Mouse (Mus musculus): ENCODE measurements around the gene Atf3. TPM values are rescaled to one million over a fixed set of nuclear protein-coding genes. Genes with fewer than 3 reads are reported as not detected.
A peak's percentile ranks its signal among the peaks of the same experiment; 100 is the strongest.

Gene Atf3
- polyA plus RNA-seq, 1 experiment, result 1.6 TPM

GRCm38 (mm10) chr1:191234837-191235236 lies 17.0 kb upstream of the Atf3 start:
- TF ChIP-seq POLR2A (IDR thresholded peaks at IDR 0.05; ENCODE audit: low read depth, low read length), result no peak
- DNase-seq (ENCODE audit: low read depth in 1 of 2, low spot score in 2 of 2), result no peak
- Histone ChIP-seq H3K4me1 (ENCODE audit: control insufficient read depth, insufficient read depth, insufficient read length) (0 out of 2 replicates have a peak, but pooled peaks cover 2% of the 10 kb centered on the region), H3K27me3 (ENCODE audit: control insufficient read depth, insufficient read depth, low read length) (no peaks in the 10 kb centered on the region), H3K27ac (ENCODE audit: insufficient read depth, low read length) (no peak overlapping the region), H3K36me3 (ENCODE audit: control insufficient read depth, insufficient read depth, low read length) (no peaks in the 10 kb centered on the region), H3K4me3 (ENCODE audit: extremely low read depth, insufficient read depth, insufficient read length) (no peak overlapping the region)
- 39% methylated on average over 4 of the region's 4 CpGs for whole genome bisulfite sequencing

GRCm38 (mm10) chr1:191230355-191230931 lies 12.6 kb upstream of the Atf3 start:
- Histone ChIP-seq H3K27me3 (ENCODE audit: control insufficient read depth, insufficient read depth, low read length) (no peaks in the 10 kb centered on the region), H3K27ac (ENCODE audit: insufficient read depth, low read length) (no peak overlapping the region), H3K36me3 (ENCODE audit: control insufficient read depth, insufficient read depth, low read length) (no peaks in the 10 kb centered on the region), H3K4me1 (ENCODE audit: control insufficient read depth, insufficient read depth, insufficient read length) (peaks cover 4% of the 10 kb centered on the region; the same call in 1 of the 2 replicates), H3K4me3 (ENCODE audit: extremely low read depth, insufficient read depth, insufficient read length) (no peak overlapping the region)
- WGBS, result 44% methylated on average over 6 of the region's 6 CpGs
- no peak for DNase-seq (ENCODE audit: low read depth in 1 of 2, low spot score in 2 of 2)
- TF ChIP-seq CTCF (IDR thresholded peaks at IDR 0.05; ENCODE audit: extremely low read depth, insufficient read depth, insufficient read length, insufficient replicate concordance), result no peak
- TF ChIP-seq POLR2A (IDR thresholded peaks at IDR 0.05; ENCODE audit: low read depth, low read length), result no peak

- DNase-seq (ENCODE audit: low read depth in 1 of 2, low spot score in 2 of 2), result peak in 1 of 2 experiments; percentile 64
- Histone ChIP-seq H3K27ac (ENCODE audit: insufficient read depth, low read length) (no peak overlapping the region), H3K4me3 (ENCODE audit: extremely low read depth, insufficient read depth, insufficient read length) (no peak overlapping the region), H3K36me3 (ENCODE audit: control insufficient read depth, insufficient read depth, low read length) (no peaks in the 10 kb centered on the region), H3K4me1 (ENCODE audit: control insufficient read depth, insufficient read depth, insufficient read length) (peaks cover 12% of the 10 kb centered on the region; the same call in 1 of the 2 replicates), H3K27me3 (ENCODE audit: control insufficient read depth, insufficient read depth, low read length) (no peaks in the 10 kb centered on the region)
- TF ChIP-seq POLR2A (IDR thresholded peaks at IDR 0.05; ENCODE audit: low read depth, low read length), result no peak
- no peak for TF ChIP-seq CTCF (IDR thresholded peaks at IDR 0.05; ENCODE audit: extremely low read depth, insufficient read depth, insufficient read length, insufficient replicate concordance)
- 42% methylated on average over 2 of the region's 2 CpGs for WGBS
Measured at GRCm38 (mm10) chr1:191226570-191226969, 8.7 kb upstream of the Atf3 start.

- Histone ChIP-seq H3K27ac (ENCODE audit: insufficient read depth, low read length) (no peak overlapping the region), H3K4me1 (ENCODE audit: control insufficient read depth, insufficient read depth, insufficient read length) (peaks cover 12% of the 10 kb centered on the region; the same call in 1 of the 2 replicates), H3K36me3 (ENCODE audit: control insufficient read depth, insufficient read depth, low read length) (no peaks in the 10 kb centered on the region), H3K4me3 (ENCODE audit: extremely low read depth, insufficient read depth, insufficient read length) (no peak overlapping the region), H3K27me3 (ENCODE audit: control insufficient read depth, insufficient read depth, low read length) (no peaks in the 10 kb centered on the region)
- TF ChIP-seq CTCF (IDR thresholded peaks at IDR 0.05; ENCODE audit: extremely low read depth, insufficient read depth, insufficient read length, insufficient replicate concordance) (no peak), POLR2A (IDR thresholded peaks at IDR 0.05; ENCODE audit: low read depth, low read length) (no peak)
- WGBS, result 78% methylated on average over 2 of the region's 2 CpGs
- DNase-seq (ENCODE audit: low read depth in 1 of 2, low spot score in 2 of 2), result no peak
Measured at GRCm38 (mm10) chr1:191225771-191226170, 7.9 kb upstream of the Atf3 start.

- H3K27ac ChIP-seq (ENCODE audit: insufficient read depth, low read length), result peak overlapping the region; percentile 97
- no peaks in the 10 kb centered on the region for H3K27me3 ChIP-seq (ENCODE audit: control insufficient read depth, insufficient read depth, low read length)
- 30% methylated on average over 9 of the region's 9 CpGs for WGBS
- peaks cover 11% of the 10 kb centered on the region; the same call in 1 of the 2 replicates for H3K4me1 ChIP-seq (ENCODE audit: control insufficient read depth, insufficient read depth, insufficient read length)
- DNase-seq (ENCODE audit: low read depth in 1 of 2, low spot score in 2 of 2), result peak in 1 of 2 experiments; percentile 77
- H3K4me3 ChIP-seq (ENCODE audit: extremely low read depth, insufficient read depth, insufficient read length), result peak overlapping the region; percentile 87
- TF ChIP-seq POLR2A (IDR thresholded peaks at IDR 0.05; ENCODE audit: low read depth, low read length) (no peak), CTCF (IDR thresholded peaks at IDR 0.05; ENCODE audit: extremely low read depth, insufficient read depth, insufficient read length, insufficient replicate concordance) (no peak)
- no peaks in the 10 kb centered on the region for H3K36me3 ChIP-seq (ENCODE audit: control insufficient read depth, insufficient read depth, low read length)
Measured at GRCm38 (mm10) chr1:191224981-191225703, 7.3 kb upstream of the Atf3 start.

GRCm38 (mm10) chr1:191224302-191224980 lies 6.6 kb upstream of the Atf3 start:
- Histone ChIP-seq H3K4me3 (ENCODE audit: extremely low read depth, insufficient read depth, insufficient read length) (peak overlapping the region; percentile 87), H3K27ac (ENCODE audit: insufficient read depth, low read length) (peak overlapping the region; percentile 97), H3K36me3 (ENCODE audit: control insufficient read depth, insufficient read depth, low read length) (no peaks in the 10 kb centered on the region), H3K4me1 (ENCODE audit: control insufficient read depth, insufficient read depth, insufficient read length) (peaks cover 11% of the 10 kb centered on the region; the same call in 1 of the 2 replicates), H3K27me3 (ENCODE audit: control insufficient read depth, insufficient read depth, low read length) (no peaks in the 10 kb centered on the region)
- peak; percentile 91 for DNase-seq (ENCODE audit: low read depth in 1 of 2, low spot score in 2 of 2)
- TF ChIP-seq POLR2A (IDR thresholded peaks at IDR 0.05; ENCODE audit: low read depth, low read length) (peak; percentile 57; the same call in 1 of the 2 replicates), CTCF (IDR thresholded peaks at IDR 0.05; ENCODE audit: extremely low read depth, insufficient read depth, insufficient read length, insufficient replicate concordance) (no peak)
- under 1% methylated on average over 57 of the region's 57 CpGs for WGBS
